Comparison of ENCODE assay signal across 7 mouse cellular contexts in genomic region chr1:86339156-86339812, GRCm38 (mm10). TPM values are rescaled to one million over a fixed set of nuclear protein-coding genes. Genes with fewer than 3 reads are reported as not detected.
DNase-seq lines count a peak whose midpoint lies in the region; ATAC-seq lines count a peak whose summit lies in the region.

No protein-coding gene starts in this region.

- DNase-seq in adrenal gland, adult 18-20 months (ENCODE audit: low spot score in 2 of 2): peak; percentile 72 to 83
- peak; percentile 80 for DNase-seq in gastrocnemius, postnatal 10 days
- DNase-seq in left cerebral cortex, postnatal 10 days (ENCODE audit: extremely low spot score in 1 of 2, low spot score in 2 of 2): peak; percentile 79 to 88
- DNase-seq in midbrain, embryonic 11.5 days (ENCODE audit: low spot score, missing footprints): peak; percentile 98
- peak; percentile 65 for DNase-seq in spleen, adult 12 weeks (ENCODE audit: low spot score)

- intact Hi-C loops in left cerebral cortex, postnatal 10 days (cut with DNase I): loop anchor here (2.0 to 5.0 kb wide), 2 partner anchors 124 to 162 kb away; no protein-coding TSS in a partner anchor

- no peaks in the 10 kb centered on the region for H3K27me3 ChIP-seq in intestine, embryonic 15.5 days (replicated peaks)
- H3K27me3 ChIP-seq in midbrain, embryonic 11.5 days (ENCODE audit: control insufficient read depth, insufficient read depth, low read length): no peaks in the 10 kb centered on the region

- no peak overlapping the region for H3K4me2 ChIP-seq in intestine, embryonic 15.5 days (replicated peaks)
- H3K4me2 ChIP-seq in midbrain, embryonic 11.5 days: no peak overlapping the region

- H3K4me1 ChIP-seq in intestine, embryonic 15.5 days (replicated peaks): no peaks in the 10 kb centered on the region
- H3K4me1 ChIP-seq in midbrain, embryonic 11.5 days (ENCODE audit: control insufficient read depth, insufficient read depth, low read length): no peaks in the 10 kb centered on the region

- H3K4me3 ChIP-seq in intestine, embryonic 15.5 days (replicated peaks): no peak overlapping the region
- no peak overlapping the region for H3K4me3 ChIP-seq in midbrain, embryonic 11.5 days (ENCODE audit: low read depth, low read length)

- no peaks in the 10 kb centered on the region for H3K9me3 ChIP-seq in intestine, embryonic 15.5 days
- no peaks in the 10 kb centered on the region for H3K9me3 ChIP-seq in midbrain, embryonic 11.5 days (ENCODE audit: control insufficient read depth, low read length)

- no peak overlapping the region for H3K27ac ChIP-seq in intestine, embryonic 15.5 days
- H3K27ac ChIP-seq in midbrain, embryonic 11.5 days (ENCODE audit: low read depth, low read length): no peak overlapping the region

- H3K9ac ChIP-seq in intestine, embryonic 15.5 days: no peak overlapping the region
- no peak overlapping the region for H3K9ac ChIP-seq in midbrain, embryonic 11.5 days (ENCODE audit: low read length)

- WGBS in intestine, embryonic 15.5 days: 27% methylated on average over 4 of the region's 4 CpGs
- WGBS in midbrain, embryonic 11.5 days: 28% methylated on average over 4 of the region's 4 CpGs

- ATAC-seq in common myeloid progenitor, adult 5-6 weeks (replicated peaks; ENCODE audit: low read depth, poor library complexity, severe bottlenecking): peak; percentile 67
- peak; percentile 65; the same call in 1 of the 2 replicates for ATAC-seq in intestine, embryonic 15.5 days
- peak; percentile 68 for ATAC-seq in midbrain, embryonic 11.5 days (ENCODE audit: low FRiP score)

- H3K36me3 ChIP-seq in intestine, embryonic 15.5 days: no peaks in the 10 kb centered on the region
- H3K36me3 ChIP-seq in midbrain, embryonic 11.5 days (ENCODE audit: control insufficient read depth, insufficient read depth, low read length): no peaks in the 10 kb centered on the region

RNA-seq across cellular contexts. Expression of gene Ncl, which starts 19.9 kb away (rescaled TPM):
- 100 to 1,000 TPM; 158 to 212 TPM for total RNA-seq in adrenal gland, adult 18-20 months (2021)
- 938 and 1,055 TPM in 2 replicates for total RNA-seq in common myeloid progenitor, adult 5-6 weeks (2017)
- 100 to 1,000 TPM; 143 to 165 TPM for total RNA-seq in gastrocnemius, postnatal 10 days (2021)
- polyA plus RNA-seq in intestine, embryonic 15.5 days (2015; fragmentation: Nextera tagmentation; extraction: Ambion mirVana): 424 and 451 TPM in 2 replicates
- total RNA-seq in left cerebral cortex, postnatal 10 days (2021): 100 to 1,000 TPM; 177 to 184 TPM
- 339 and 375 TPM in 2 replicates for polyA plus RNA-seq in midbrain, embryonic 11.5 days (2014; fragmentation: Nextera tagmentation; extraction: Ambion mirVana)

RNA-seq across cellular contexts. Expression of gene B3gnt7, which starts 36.7 kb away (rescaled TPM):
- total RNA-seq in adrenal gland, adult 18-20 months (2021): under 1 TPM in 1 of 2 experiments, not detected in 1; 0.54 TPM
- total RNA-seq in common myeloid progenitor, adult 5-6 weeks (2017): 1.7 and 2.2 TPM in 2 replicates
- total RNA-seq in gastrocnemius, postnatal 10 days (2021): under 1 TPM; 0.09 to 0.29 TPM
- 6.6 and 7.2 TPM in 2 replicates for polyA plus RNA-seq in intestine, embryonic 15.5 days (2015; fragmentation: Nextera tagmentation; extraction: Ambion mirVana)
- total RNA-seq in left cerebral cortex, postnatal 10 days (2021): 1 to 10 TPM; 2.4 to 3.1 TPM
- polyA plus RNA-seq in midbrain, embryonic 11.5 days (2014; fragmentation: Nextera tagmentation; extraction: Ambion mirVana): 2.0 and 2.5 TPM in 2 replicates
